Mouse (Mus musculus) lung, adult 2 months (tissue): ENCODE measurements around the gene Ctu1.

Source experiments
- CTCF ChIP-seq: fragments of 200-500 bp; IDR thresholded peaks from 2 replicates; pipeline ENCODE4 v1.5.1; 2011; ENCODE audit warnings: mild to moderate bottlenecking, low read length, control low read depth; ENCODE audit not compliant: insufficient read depth
- POLR2A ChIP-seq: fragments of 200-500 bp; IDR thresholded peaks from 2 replicates; pipeline ENCODE4 v1.6.1; 2011; ENCODE audit warnings: low read depth, mild to moderate bottlenecking, control low read depth, low read length, borderline replicate concordance; ENCODE audit errors: extremely low read depth

DNA sequence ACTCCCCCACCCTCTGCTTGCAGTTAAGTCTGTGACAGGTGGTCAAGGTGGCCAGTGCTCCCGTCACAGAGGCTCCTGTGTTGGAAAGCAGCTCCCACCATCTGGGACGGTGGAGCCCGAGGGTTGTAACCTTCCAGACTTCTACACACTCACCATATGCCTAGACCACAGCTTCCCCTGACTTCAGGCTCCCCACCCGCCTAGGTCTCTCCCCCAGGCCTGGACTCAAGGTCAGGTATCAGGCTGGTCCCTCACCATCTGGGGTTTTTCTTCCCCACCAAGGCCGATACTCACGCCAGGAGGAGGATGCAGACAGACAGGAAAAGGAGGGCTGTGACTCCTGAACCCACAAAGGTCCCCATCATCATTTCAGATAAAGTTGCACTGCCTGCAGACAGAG lies 15.6 kb upstream of the Ctu1 start:
- TF ChIP-seq POLR2A (no peak), CTCF (no peak)
